Mouse (Mus musculus) thymus, adult 18-20 months (tissue): ENCODE measurements around the gene Nphs1.
"Not testable (repeated sequence)": the region's sequence is repeated elsewhere in the genome, so short reads cannot be mapped to it uniquely, and the experiment has no call there.

Experiments used
- DNase-seq, 2 experiments: peaks; one replicate each; pipeline ENCODE4 v3.0.0; 2022; ENCODE audit warnings: mixed read lengths in 2 of 2

Nphs1 gene

DNA sequence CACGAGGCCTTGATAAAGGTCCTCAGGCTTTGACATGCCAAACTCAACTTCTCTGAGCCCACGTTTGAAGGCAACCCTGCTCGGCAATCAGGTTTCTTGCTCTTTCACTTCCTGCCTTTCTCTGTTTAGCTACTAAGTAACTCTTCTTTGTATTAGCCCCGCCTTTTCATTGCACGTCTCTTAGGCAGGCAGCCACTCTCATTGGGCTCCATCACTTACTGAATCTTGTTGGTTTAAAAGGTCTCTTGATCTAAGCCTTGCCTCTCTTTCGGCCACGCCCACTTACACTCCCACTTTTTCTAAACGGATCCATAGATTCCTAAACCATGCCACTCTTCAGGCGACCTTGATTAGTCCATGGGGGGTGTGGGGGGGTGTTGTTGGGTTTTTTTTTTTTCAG lies 14.4 kb upstream of the Nphs1 start:
- no peak for DNase-seq

DNA sequence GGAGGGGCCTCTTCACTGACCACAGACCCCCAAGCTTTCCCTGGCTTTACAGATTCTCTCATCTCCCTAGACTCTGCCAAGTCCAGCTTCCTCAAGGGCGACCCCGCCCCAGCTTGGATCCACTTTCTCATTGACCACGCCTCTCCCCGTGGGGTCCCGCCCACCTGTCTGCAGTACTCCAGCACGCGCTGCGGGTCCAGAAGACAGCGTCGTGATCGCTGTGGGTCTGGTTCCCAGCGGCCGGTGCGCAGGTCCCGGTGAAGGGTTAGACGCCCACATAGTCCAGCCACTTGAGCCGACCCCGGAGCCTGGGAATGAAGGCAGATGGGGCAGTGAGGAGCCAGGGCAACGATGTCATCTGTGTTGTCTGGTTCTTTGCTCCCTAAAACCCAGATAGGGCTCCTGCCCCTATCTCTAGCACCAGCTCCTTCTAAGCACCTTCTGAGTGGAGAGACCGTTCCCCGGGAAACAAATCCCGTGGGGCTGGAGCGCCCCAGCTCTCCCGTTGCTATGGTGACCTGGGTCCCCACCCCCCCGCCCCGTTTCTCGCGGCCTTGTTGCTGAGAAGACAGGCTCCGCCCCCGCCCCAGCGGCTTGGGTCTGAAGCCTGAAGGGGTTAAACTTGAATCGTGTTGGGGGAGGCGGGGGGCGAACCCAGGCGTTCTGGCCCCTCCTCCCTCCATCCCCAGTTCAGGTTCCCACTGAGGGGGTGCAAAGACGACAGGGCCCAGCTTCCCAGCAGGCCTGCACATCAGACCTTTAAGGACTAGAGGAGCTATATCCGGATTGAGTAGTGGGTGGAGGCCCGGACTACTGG lies 13.8 kb upstream of the Nphs1 start:
- no peak for DNase-seq

DNA sequence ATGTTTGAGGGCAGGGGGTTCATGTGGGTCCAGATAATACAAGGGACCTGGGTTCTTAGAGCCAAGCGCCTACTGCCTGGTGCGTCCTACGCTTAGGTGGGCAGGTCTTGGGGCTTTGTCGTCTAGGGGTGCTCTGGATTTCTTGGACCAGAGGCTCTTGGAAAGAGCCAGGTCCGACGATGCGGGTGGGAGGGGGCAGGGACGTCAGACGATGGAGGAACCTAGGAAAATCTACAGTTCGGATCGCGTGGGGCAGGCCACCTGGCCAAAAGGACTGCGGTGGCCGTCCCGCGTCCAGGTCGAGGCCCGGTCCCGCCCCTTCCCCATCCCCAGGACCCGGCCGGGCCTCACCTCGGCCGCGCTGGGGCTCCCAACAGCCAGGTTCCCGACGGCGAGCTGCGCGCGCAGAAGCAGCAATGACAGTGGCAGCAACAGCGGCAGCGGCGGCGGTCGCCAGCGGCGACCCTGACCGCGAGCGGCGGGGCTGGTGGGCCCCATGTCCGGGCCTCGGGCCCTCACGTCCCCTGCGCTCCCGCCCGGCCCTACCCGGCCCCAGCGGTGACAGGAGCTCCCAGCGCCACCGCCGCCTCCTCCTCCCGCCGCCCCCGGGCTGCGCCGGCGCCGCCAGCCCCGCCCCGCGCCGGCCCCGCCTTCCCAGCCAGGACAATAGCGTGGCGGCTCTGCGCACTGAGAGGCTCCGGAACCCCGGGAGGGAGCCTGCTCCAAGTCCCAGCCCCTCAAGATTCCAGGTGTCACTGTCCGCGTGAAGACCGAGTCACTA lies 13.0 kb upstream of the Nphs1 start, which contains the start of gene Aplp1:
Aplp1 (minus strand) TSS at position 565 of the 781 bp plus-strand sequence.
- no peak for DNase-seq

DNA sequence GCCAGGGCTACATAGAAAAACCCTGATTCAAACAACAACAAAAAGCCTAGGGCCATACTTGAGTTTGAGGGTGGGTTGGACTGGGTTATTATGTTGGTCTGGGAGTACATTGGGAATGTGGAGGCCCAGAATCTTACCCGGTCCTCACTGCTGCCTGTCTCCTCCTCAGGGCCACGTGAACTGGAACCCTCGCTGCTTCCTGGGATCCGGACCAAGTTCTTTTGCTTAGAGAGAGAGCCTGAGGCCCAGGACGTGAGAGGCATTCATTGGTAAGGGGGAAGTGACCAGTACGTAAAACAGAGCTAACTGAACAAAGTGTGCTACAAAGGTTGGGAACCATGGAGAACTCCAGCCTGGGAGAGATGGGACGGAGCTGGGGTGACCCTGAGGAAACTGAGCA lies 7.9 kb upstream of the Nphs1 start:
- no peak for DNase-seq

DNA sequence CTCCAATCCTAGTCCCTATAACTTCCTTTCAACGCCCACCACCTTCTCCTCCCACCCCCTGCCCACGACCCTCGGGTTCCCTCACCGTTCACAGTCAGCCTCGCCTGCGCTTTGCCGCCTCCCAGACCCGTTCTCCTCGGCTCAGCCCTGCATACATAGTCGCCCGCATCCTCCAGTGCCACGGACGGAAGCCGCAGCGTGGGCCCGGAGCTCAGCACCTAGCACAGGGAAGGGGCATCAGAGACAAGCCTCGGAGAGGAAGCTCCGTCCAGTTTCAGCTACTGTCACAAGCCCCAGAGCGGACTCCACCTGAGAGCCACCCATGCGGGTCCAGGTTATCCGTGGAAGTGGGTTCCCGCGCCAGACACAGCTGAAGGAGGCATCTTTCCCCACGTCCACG lies 4.8 kb upstream of the Nphs1 start:
- no peak for DNase-seq

DNA sequence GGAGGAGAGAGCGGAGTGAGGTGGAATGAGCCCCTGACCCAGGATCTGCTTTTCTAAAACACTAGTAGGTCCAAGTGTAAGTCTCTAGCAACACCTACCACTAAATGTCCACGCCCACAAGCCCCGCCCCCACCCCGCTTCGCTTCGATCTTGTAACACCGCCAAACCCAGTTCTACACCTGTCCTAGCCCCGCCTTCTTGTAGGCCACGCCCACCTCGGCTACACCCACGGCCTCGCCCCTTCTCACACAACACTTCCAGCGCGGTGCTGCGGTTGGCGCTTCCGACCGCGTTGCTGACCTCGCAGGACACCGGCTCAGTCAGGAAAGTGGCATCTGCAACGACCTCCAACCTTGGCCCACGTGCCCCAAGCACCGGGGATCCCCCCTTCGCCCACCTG lies 4.3 kb upstream of the Nphs1 start:
- DNase-seq: no peak

DNA sequence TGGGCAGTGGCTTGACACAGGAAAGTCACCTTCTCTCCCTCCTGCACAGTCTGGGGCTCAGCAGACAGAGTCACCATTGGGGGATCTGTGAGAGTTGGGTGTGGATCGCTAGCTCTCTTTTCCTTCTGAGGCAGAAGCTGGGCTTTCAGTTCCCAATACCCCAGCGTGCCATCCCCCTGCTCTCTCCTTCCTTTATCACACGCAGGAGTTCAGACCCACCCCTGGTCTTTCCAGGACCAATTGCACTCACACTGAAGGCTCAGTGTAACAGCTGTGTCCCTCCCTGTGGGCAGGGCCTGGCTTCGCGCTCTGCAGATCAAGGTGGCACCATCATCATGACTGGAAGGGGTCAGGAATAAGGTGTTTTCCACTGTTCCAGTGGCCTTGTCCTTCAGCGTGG lies 3.9 kb upstream of the Nphs1 start:
- DNase-seq: no peak

DNA sequence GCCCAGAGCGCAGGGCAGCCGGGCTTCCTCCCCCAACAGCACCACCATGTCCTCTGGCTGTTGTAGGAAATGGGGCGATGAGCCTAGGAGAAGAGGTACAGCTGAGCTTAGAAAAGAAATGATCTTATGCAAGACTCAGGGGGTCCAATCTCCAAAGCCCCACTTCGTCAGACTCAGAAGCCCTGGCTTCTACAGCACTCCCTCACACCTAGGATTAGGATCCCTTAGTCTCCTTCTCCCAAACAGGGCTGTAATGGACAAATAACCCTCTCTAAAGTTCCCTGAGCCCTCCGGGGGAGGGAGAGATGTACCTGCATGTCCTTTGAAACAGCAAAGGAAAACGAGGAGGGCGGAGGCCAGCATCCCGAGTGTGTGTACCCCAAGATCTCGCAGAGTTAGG lies 1.6 kb upstream of the Nphs1 start:
- DNase-seq: no peak

DNA sequence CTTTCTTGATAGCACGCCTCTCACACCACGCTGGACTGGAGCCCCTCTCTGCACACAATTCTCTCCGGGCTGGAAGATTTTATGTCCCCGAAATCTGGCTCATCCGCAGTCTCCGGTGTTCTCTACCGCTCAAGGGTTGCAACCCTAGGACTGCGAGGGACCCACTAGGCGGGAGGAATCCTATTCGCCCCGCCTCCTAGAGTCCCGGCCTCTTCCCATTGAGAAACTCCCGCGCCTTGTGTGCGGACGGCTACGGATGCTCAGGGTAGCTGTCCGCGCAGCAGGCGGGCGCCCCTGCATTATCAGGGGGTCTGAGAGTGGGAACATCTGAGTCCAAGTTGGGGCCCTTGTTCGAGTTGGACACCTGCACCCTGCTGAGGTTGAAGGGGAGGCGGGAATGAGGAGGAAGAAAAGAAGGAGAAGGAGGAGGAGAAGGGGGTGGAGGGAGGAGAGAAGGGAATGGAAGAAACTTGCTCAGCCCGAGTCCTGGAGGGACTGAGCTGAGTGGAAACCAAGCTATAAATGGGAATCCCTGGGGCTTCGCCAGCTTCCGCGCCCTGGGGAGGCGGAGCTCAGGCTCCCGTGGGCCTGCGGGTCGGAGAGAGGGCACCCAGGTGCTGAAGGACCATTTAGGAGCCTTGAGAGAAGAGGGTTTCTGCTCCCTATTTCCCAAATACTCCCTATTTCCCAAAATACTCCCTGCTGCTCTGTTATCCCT lies 1.0 kb upstream of the Nphs1 start:
- no peak for DNase-seq

DNA sequence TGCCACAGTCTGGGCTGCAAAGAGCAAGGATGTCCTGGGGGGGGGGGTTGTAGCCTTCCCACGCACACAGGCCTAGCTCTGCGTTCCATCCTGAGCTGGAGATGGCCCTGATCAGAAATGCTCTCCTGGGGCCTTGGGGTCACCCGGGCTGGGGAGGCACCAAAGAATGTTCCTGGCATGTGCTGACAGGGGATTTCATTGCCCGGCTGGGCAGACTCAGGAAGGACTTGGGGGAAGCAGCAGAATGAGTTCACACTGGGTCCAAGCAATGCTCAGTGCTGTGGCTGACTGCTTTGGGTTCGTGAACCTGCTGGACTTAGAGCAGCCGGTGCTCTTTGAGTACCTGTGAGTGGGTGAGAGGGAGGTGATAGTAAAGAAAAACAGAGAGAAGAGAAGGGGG lies 1.4 kb downstream of the Nphs1 start:
- DNase-seq: no peak

DNA sequence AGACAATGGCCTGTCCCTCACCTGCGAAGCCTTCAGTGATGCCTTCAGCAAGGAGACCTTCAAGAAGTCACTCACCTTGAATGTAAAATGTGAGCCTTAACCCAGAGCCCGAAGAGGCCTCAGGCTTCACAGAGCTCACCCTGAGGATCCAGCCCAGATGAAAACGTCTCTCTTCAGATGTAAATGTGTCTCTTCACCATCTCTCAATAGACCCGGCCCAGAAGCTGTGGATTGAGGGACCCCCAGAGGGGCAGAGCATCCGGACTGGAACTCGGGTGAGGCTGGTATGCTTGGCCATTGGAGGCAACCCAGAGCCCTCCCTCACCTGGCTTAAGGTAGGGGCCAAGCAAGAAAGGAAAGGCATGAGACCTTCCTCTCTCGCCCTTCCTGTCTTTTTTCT lies 5.5 kb downstream of the Nphs1 start:
- no peak for DNase-seq

DNA sequence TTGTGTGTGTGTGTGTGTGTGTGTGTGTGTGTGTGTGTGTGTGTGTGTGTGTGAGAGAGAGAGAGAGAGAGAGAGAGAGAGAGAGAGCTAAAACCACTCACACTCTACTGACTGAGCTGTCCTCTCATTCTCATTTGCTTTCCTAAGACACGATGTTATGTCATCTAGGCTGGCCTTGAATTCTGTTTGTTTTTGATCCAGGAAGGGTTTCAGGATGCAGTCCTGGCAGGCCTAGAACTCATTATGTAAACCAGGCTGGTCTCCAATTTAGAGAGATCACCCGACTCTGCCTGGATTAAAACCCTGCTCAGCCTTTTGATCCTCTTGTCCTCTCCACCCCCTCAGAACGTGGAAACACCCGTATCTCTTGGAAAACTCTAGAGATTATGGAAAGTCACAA lies 5.9 kb downstream of the Nphs1 start:
- no peak for DNase-seq

DNA sequence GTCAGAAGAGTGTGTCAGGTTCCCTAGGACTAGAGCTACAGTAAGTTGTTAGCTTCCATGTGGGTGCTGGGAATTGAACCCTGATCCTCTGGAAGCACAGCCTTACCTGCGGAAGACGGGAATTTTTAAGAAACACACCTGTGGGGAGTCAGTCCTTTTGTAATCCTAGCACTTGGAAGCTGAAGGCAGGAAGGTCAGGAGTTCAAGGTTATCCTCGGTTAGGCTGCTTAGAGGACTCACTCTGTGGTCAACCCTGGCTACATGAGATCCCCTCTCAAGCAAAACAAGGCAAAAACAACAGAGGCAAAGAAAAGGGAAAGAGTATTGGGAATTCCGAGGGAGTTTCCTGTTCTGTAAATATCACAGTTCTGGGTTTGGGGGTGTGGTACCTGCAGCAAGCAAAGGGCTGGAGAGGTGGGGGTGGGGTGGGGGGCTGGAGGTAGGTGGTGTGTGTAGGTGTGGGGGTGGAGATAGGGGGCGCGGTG lies 6.7 kb downstream of the Nphs1 start:
- DNase-seq: no peak

DNA sequence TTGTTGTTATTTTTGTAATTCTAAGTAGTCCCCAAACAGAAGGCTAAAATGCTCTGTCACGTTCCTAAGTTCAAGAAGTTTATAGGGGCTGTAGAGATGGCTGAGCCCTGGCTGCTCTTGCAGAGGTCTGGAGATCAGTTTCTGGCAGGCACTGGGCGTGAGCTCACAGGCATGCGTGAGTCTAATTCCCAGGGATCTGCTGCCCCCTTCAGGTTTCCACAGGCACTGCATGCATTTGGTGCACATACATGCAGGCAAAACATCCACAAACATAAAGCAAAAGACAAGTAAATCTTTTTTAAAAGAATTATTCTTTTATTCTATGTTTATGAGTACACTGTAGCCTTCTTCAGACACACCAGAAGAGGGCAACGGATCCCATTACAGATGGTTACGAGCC lies 14.3 kb downstream of the Nphs1 start:
- peak in 1 of 2 experiments; percentile 25 for DNase-seq

DNA sequence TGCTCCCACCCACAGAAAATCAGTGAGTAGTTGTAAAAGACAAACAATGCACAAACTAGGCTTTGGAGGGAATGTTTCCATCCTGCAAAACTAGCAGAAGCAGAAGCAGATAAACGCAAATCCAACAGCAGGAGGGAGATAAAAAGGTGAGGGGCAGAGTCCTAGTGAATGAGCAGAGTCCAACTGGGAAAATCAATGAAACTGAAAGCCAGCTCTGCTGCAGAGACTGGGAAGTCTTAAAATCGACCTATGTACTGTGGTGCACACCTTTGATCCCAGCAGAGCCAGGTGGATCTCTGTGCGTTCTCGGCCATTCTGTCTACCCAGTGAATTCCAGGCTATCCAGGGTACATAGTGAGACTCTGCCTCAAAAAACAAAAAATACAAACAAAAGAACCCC lies 16.9 kb downstream of the Nphs1 start:
- DNase-seq: no peak

DNA sequence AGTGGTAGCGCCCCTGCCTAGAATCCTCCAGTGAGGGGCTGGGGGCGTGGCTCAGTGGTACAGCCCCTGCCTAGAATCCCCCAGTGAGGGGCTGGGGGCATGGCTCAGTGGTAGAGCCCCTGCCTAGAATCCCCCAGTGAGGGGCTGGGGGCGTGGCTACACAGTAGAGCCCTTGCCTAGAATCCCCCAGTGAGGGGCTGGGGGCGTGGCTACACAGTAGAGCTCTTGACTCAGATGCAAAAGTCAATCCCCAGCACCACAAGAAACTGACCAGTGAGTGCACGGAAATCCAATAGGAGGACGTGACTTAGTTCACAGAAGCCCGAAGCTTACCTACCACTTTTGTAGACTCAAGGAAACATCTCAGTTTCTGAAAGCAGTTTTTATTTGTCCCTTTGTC lies 18.0 kb downstream of the Nphs1 start:
- DNase-seq: not testable (repeated sequence)

DNA sequence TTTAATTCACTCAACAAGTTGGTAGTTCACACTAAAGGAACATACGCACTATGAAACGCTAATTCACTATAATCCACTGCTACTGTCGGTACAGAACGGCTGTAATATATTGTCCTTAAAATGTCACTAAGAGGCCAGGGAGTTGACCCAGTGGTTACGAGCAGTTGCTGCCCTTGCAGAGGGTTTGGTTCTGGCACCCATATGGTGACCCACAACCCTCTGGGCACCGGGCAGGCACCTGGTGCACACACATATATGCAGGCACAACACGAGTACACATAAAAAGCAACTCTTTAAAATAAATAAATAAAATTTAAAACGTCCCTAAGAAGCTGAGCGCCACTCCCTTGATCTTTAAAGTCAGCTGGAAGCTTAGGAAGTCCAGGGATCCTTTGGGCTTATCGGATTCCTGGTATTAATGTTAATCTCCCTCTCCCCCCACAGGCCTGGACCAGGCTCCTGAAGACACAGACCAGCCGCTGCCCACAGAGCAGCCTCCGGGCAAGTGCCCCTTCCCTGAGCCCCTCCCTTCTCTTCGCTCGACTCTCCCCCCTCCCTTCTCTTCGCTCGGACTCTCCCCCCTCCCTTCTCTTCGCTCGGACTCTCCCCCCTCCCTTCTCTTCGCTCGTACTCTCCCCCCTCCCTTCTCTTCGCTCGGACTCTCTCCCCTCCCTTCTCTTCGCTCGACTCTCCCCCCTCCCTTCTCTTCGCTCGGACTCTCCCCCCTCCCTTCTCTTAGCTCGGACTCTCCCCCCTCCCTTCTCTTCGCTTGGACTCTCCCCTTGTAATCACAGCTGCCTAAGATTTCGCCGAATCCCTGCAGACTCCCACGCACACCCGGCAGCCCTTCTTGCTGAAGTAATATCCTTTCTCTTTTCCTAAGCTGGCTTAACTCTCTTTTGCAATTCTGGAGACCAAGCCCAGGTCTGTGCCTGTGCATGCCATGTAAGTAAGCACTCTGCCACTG lies 19.6 kb downstream of the Nphs1 start:
- no peak for DNase-seq

DNA sequence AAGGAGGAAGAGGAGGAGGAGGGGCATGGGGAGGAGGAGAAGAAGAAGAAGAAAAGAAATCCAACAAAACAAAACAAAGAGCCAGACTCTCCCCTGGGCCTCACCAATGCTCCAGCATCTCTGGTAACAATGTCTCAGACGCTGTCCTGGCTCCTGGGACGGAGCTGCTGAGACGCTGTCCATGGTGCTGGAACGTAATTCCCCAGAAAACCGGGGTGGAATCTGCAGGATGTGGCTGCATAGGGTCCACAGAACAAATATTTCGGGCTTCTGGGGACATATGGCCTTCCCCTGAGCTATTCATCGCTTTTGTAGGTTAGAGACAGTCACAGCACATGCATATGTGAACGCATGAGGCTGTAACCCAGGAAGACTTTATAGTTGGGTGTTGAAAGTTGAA lies 26.1 kb downstream of the Nphs1 start:
- no peak for DNase-seq

DNA sequence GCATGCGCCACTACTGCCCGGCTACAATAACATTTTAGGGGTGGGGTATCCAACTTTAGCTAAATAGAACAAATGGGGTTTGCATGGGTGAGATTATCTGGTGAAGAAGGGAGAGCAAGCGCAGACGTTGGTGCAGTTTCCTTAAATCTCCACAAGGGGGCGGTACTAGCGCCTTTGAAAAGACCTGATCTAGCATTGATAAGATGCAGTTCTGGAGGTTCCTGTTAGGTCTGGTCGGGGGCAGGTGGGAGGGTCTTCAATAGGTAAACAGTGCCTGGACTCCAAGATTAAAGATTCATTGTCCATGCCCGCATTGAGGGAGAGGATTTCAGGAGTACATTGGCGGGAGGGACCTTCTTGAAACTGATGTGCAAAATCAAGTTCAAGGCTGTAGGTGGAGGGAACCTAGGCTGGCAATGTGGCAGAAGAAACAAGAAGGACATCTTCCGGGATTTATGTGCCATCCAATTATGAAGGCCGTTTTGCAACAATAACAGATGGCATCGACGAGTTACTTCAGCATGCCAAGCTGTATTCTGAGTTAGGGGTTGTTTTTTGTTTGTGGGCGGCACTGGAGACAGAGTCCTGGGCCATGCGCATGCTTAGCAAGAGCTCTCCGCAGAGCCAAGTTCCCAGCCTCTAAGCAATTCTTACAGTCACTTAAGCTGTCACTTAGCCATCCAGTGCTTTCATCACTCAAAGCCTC lies 32.3 kb downstream of the Nphs1 start:
- peak in 1 of 2 experiments; percentile 13 for DNase-seq

DNA sequence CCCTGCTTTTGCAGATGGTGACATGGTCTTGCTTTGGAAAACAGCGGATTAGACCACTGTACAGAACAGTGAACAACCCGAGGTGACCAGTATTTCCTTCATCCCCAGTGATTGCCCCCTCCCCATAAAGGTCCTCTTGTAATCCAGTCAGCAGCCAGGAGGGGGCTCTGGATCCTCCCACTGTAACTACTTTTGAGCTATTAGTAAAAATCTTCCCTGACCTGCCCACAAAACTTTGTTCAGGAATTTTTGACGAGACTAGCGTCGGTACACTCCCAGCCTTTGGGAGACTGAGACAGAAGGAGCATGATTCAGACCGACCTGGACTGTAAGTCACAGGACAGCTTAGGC lies 32.8 kb downstream of the Nphs1 start:
- DNase-seq: no peak

DNA sequence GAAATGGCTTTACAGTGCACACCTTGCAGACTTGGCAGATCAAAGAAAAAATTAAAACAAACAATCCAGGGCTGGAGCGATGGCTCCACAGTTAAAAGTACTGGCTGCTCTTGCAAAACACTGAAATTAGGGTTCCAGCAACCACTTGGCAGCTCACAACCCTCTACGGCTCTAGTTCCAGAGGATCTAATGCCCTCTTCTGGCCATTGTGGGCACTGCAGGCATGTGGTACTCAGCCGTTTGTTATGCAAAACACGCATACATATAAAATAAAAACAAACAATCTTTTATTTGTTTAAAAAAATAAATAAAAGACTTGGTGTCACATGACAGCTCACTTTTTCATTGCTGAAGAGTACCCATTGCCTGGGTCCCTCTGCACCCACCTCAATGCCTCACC lies 34.6 kb downstream of the Nphs1 start:
- DNase-seq: peak; percentile 25 to 33
